Mouse (Mus musculus) midbrain, embryonic 10.5 days (tissue): ENCODE measurements at regions not wholly inside any gene's neighbourhood (a gene's known extent, or its start where the extent isn't known, plus 50 kb on each side); places are given as distances from the start of the nearest gene placed in this dataset.

ENCODE experiments used
- DNase-seq: peaks from one replicate; pipeline ENCODE4 v3.0.0-alpha.2; 2017; ENCODE audit warnings: low spot score
- H3K27ac ChIP-seq: fragments of 300-500 bp; sonication (generic); replicated peaks from 2 replicates; pipeline ENCODE4 v1.5.1; 2016; ENCODE audit warnings: mild to moderate bottlenecking
- H3K27me3 ChIP-seq: fragments of 300-500 bp; sonication (generic); 2 replicates; pipeline ENCODE4 v1.6.1; 2016; ENCODE audit warnings: low read depth, mild to moderate bottlenecking; ENCODE audit not compliant: poor library complexity, severe bottlenecking
- H3K36me3 ChIP-seq: fragments of 300-500 bp; sonication (generic); 2 replicates; pipeline ENCODE4 v1.6.1; 2016; ENCODE audit warnings: mild to moderate bottlenecking, moderate library complexity
- H3K4me1 ChIP-seq: fragments of 300-500 bp; sonication (generic); 2 replicates; pipeline ENCODE4 v1.6.1; 2016
- H3K4me3 ChIP-seq: fragments of 300-500 bp; sonication (generic); 2 replicates; pipeline ENCODE4 v1.5.1; 2016; ENCODE audit warnings: mild to moderate bottlenecking, moderate library complexity
- H3K9me3 ChIP-seq: fragments of 300-500 bp; sonication (generic); replicated peaks from 2 replicates; pipeline ENCODE4 v1.6.1; 2016; ENCODE audit warnings: mild to moderate bottlenecking
- WGBS: fragments of 180-500 bp; shearing (Covaris S2); methylation state at CpG from one replicate; pipeline ENCODE4 v1.1.7; 2016; 5-methylcytosine and 5-hydroxymethylcytosine counted together

DNA sequence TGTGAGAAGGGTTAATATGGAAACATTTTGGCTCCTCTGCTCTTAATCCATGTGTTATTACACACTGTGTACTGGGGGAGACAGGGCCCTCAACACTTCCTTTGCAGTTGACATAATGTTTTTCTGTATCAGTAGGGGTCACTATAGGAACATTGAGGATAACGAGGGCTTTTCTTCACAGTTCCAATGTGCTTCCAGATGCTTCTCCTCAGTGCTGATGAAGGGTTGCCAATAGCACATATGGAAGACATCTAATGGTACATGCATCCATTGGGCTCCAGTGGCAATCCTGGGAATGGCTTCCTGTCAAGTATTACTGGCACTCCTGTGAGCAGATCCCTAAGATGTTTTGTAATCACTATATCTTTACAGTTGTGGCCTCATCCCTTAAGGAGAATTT lies 62.1 kb downstream of the Naa11 start:
- Histone ChIP-seq H3K4me1 (no peaks in the 10 kb centered on the region), H3K27ac (no peak overlapping the region), H3K9me3 (no peaks in the 10 kb centered on the region), H3K36me3 (no peaks in the 10 kb centered on the region), H3K4me3 (no peak overlapping the region), H3K27me3 (no peaks in the 10 kb centered on the region)
- 81% methylated on average over 1 of the region's 1 CpGs for WGBS
- no peak for DNase-seq

DNA sequence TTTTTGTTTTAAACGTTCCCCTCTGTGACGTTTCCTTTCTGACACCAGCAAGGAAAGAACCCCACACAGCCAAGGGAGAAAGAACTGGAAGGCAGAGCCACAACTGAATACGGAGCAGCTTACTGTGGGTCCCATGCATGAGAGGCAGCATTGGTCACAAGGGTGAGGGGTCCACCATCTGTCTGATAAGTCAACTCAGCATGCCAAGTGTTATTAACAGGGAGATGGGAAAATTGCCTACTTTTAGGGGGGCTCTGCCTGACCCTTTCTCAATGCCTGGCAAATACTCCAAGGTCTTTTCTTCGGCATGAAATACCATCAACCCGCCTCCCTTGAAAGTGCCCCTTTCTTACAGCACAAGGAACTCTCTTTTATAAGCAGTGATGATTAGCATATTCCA lies 66.3 kb downstream of the Naa11 start:
- Histone ChIP-seq H3K4me3 (no peak overlapping the region), H3K27me3 (no peaks in the 10 kb centered on the region), H3K36me3 (no peaks in the 10 kb centered on the region), H3K4me1 (0 out of 2 replicates have a peak, but pooled peaks cover 2% of the 10 kb centered on the region), H3K27ac (no peak overlapping the region), H3K9me3 (no peaks in the 10 kb centered on the region)
- 91% methylated on average over 5 of the region's 5 CpGs for WGBS
- DNase-seq = no peak

DNA sequence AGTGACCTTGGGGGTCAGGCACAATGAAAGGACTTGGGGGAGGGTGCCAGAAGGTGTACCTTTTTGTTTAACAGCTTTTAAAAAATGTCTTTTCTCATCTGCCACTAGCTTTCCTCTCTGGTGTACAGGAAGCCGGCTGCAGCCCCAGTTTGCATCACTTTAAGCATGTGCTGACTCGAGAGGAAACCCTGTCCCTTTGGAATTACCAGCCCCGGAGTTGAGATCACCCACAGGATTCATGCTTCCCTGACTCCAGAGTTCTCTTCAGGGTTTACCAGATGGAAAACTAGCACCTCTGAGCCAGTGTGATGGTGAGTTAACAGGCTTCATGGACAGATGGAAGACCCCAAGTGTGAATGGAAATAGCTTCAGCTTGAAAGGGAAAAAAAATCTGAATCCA lies 68.3 kb downstream of the Naa11 start:
- no peak overlapping the region for H3K27ac ChIP-seq
- WGBS = 71% methylated on average over 3 of the region's 3 CpGs
- no peaks in the 10 kb centered on the region for H3K27me3 ChIP-seq
- no peaks in the 10 kb centered on the region for H3K36me3 ChIP-seq
- no peak for DNase-seq
- no peaks in the 10 kb centered on the region for H3K9me3 ChIP-seq
- 0 out of 2 replicates have a peak, but pooled peaks cover 2% of the 10 kb centered on the region for H3K4me1 ChIP-seq
- no peak overlapping the region for H3K4me3 ChIP-seq

DNA sequence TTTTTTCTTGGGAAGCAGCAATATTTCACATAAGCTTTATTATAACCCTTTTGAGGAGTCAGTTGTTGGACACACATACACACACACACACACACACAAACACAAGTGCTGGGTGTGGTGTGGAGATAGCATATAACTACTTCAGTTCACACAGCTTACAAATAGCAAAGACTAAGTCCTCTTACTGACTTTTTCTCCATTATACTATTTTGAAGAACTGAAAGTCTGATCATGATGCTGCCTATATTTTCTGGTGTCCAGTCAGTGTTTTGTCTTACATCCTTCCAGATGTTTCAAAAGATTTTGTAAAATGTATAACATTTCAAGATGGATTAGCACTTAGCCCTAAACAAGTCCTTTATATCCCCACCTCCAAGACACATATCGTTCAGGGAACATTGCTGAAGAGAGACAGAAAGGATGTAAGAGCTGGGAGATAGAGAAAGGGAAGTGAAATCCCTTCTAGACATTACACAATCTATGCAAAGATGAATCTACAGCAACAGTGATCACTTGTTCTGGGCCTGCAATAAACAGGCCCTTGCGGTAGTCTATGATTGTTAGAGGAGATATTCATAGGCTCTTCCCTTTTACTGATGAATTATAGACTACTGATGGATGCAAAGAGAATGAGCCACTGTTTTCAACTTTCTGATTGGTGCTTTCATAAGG lies 72.2 kb downstream of the Naa11 start:
- Histone ChIP-seq H3K4me3 (no peak overlapping the region), H3K27ac (no peak overlapping the region), H3K9me3 (no peaks in the 10 kb centered on the region), H3K36me3 (no peaks in the 10 kb centered on the region), H3K4me1 (0 out of 2 replicates have a peak, but pooled peaks cover 2% of the 10 kb centered on the region), H3K27me3 (no peaks in the 10 kb centered on the region)
- WGBS = 87% methylated on average over 2 of the region's 2 CpGs
- no peak for DNase-seq

DNA sequence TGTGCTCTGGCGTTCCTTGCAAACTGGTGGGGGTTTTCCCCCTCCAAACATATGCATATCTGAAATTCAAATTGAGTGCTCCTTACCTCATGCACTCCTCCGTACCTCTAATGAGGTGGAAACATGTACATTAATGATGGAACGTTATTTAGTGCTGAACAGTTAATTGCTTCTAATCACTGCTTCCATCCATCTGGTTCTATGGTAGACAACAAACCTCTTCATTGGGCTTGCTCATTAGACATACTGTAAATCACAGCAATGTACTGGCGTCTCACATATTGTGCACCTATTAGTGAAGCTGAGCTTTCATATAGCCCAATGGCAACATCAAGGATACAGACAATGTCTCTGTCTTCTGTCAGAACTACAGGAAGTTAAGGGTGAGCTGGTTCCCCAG lies 85.3 kb downstream of the Naa11 start:
- WGBS = 94% methylated on average over 4 of the region's 4 CpGs
- no peaks in the 10 kb centered on the region for H3K4me1 ChIP-seq

DNA sequence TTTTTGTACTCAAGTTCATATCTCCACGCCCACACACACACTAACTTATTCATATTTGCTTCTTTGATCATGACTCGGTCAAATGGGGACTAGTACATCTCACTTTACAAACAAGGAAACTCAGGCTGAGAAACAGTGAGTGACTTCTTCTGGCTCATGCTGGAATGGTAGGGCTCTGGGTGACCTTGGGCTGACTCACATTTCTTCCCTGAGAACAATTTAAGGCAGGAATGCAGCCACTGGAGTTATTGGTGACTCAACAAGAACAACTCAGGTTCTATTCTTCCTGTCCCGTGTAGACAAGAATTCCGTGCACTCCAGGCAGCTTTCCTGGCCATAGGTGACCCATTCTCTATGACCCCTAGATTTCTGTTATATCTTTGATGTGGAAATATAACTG lies 87.3 kb downstream of the Naa11 start:
- Histone ChIP-seq H3K4me1 (peaks cover 10% of the 10 kb centered on the region), H3K27me3 (no peaks in the 10 kb centered on the region), H3K36me3 (no peaks in the 10 kb centered on the region), H3K27ac (no peak overlapping the region), H3K4me3 (no peak overlapping the region), H3K9me3 (no peaks in the 10 kb centered on the region)
- WGBS = 90% methylated on average over 4 of the region's 4 CpGs
- no peak for DNase-seq

More for the DNA sequence above, 85.3 kb downstream of the Naa11 start:
- Histone ChIP-seq H3K9me3 (no peaks in the 10 kb centered on the region), H3K27me3 (no peaks in the 10 kb centered on the region), H3K36me3 (no peaks in the 10 kb centered on the region), H3K27ac (no peak overlapping the region), H3K4me3 (no peak overlapping the region)
- no peak for DNase-seq

DNA sequence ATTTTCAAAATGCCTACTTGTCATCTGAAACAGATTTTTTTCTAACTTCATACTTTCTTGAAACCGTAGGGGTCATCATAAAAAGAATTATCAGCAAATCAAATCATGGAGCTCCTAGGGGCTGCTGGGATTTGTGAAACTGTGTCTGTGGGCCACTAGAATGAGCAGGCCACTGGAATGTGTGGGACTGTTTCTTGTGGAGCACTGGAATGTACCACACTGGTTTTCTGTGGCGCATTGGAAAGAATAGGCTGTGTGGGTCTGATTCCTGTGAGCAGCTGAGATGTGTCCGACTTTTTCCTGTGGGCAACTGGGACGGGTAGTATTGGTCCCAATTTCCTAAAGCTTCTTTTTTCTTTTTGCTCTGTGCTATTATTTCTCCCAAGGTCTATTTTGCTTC lies 90.6 kb downstream of the Naa11 start:
- Histone ChIP-seq H3K4me1 (peaks cover 17% of the 10 kb centered on the region), H3K9me3 (no peaks in the 10 kb centered on the region), H3K36me3 (no peaks in the 10 kb centered on the region), H3K4me3 (no peak overlapping the region), H3K27me3 (no peaks in the 10 kb centered on the region), H3K27ac (no peak overlapping the region)
- WGBS = 89% methylated on average over 4 of the region's 4 CpGs
- no peak for DNase-seq

DNA sequence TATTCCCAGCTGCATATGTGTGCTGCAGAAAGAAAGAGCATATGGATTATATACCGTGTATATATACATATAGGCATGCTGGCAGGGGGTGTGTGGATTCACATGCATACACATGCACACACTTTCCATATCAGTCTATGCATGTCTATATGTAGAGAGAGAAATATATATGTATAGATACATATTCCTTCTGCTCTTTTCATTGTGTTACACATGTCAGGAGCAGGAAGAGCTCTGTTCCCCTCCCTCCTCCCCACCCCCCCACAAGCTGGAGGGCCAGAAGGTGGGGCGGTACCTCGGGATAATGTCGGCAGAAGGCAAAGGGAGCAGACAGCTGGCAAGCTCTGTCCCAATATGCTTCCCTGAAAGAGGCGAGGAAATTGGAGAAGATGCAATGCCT lies 91.3 kb downstream of the Naa11 start:
- Histone ChIP-seq H3K36me3 (no peaks in the 10 kb centered on the region), H3K4me3 (no peak overlapping the region), H3K4me1 (peaks cover 17% of the 10 kb centered on the region), H3K27me3 (no peaks in the 10 kb centered on the region), H3K9me3 (no peaks in the 10 kb centered on the region), H3K27ac (no peak overlapping the region)
- WGBS = 76% methylated on average over 5 of the region's 5 CpGs
- no peak for DNase-seq

DNA sequence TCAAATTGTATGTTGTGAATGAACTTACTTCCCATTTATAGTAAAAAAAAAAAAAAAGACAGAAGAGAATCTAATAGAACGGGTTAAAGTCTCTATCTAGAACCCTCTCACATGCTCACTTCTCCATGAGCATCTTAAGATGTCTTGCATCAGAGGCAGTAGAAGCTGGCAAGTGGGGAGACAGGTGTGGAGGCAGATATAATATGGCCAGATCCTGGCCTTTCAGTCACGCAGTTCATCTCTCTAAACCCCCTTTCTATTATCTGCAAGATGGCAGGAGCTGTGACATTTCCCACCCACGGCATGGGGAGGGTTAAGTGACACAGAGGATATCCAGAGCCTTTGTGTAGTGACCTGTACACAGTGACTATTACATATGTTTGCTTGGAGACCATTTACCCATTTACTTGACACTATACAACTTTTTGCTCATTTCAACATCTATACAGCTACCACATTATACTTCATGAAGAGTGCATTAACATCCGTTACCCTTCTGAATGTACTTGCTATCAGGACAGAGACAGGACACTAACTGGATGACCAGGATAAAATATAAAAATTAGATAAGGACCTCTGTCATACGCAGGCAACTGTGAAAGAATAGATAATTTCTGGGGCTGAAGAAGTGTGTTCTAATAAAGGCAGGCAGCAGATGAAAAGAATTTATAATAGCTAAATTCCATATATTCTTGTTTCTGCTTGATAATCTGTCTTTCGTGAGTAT lies 91.9 kb downstream of the Naa11 start:
- DNase-seq = no peak
- H3K9me3 ChIP-seq = no peaks in the 10 kb centered on the region
- no peaks in the 10 kb centered on the region for H3K27me3 ChIP-seq
- no peak overlapping the region for H3K27ac ChIP-seq
- no peaks in the 10 kb centered on the region for H3K36me3 ChIP-seq
- H3K4me3 ChIP-seq = no peak overlapping the region
- peaks cover 21% of the 10 kb centered on the region for H3K4me1 ChIP-seq
- WGBS = 80% methylated on average over 6 of the region's 6 CpGs

DNA sequence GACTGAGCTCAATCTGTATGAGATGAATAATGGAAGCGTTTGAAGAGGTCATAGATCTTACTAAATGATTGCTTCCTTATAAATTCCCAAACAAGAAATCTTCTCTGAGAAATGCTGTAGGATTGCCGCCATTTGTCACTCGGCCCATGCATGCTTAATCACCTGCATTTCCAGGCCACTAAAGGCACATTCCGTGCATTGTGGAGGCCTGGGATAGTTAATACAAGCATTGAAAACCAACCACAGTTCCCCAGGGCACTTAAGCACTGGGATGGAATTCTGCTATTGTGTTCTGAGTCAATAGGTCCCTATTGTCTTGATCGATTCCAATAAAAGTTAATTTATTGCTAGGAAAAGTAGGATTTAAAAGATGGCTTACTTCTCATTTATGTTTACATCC lies 92.5 kb downstream of the Naa11 start:
- H3K36me3 ChIP-seq = no peaks in the 10 kb centered on the region
- H3K9me3 ChIP-seq = no peaks in the 10 kb centered on the region
- DNase-seq = no peak
- H3K27ac ChIP-seq = no peak overlapping the region
- peaks cover 21% of the 10 kb centered on the region for H3K4me1 ChIP-seq
- whole genome bisulfite sequencing = 35% methylated on average over 5 of the region's 5 CpGs
- H3K27me3 ChIP-seq = no peaks in the 10 kb centered on the region
- H3K4me3 ChIP-seq = no peak overlapping the region

DNA sequence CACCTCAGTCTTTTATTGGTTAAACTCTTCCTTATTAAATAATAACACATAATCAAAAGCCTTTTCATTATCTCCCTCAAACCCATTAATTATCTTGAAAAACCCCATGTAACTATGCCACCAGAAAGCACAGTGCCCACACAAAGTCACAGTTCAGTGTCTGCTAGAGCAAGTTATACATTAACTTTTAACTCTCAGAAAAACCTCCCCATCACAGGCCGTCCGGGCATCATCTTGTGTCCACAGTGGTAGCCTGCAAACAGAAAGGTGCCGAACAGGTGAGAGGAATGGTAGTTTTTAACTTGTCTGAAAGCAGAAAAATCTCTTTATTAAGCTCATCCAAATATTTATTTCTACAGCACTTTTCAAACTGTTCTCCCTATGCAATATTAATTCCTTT lies 96.0 kb downstream of the Naa11 start:
- H3K4me1 ChIP-seq = peaks cover 21% of the 10 kb centered on the region
- WGBS = 96% methylated on average over 3 of the region's 3 CpGs
- DNase-seq = no peak
- H3K4me3 ChIP-seq = no peak overlapping the region
- H3K27ac ChIP-seq = no peak overlapping the region
- no peaks in the 10 kb centered on the region; the same call in 1 of the 2 replicates for H3K27me3 ChIP-seq
- no peaks in the 10 kb centered on the region for H3K36me3 ChIP-seq
- H3K9me3 ChIP-seq = no peaks in the 10 kb centered on the region

DNA sequence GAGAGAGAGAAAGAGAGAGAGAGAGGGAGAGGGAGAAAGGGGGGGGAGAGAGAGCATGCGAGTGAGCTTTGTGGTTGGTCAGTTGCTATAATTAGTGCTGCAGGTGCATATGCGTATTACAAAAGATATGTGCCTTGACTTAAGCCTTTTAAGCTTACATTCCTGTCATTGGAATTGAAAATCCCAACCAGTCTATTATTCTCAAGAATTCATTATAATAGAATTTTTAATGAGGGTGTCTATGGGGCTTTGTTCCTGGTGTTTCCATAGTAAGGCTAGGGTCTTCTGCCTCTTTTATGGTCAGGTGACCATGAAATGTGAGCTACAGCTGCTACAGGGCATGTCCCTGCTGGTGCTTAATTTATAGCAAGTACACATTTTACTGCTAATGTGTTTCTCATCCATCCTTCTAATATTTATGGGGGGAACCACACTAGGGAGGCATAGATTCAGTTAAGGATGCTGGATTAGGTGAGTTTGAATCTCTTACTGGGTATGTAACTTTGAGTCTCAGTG lies 102.0 kb downstream of the Naa11 start:
- Histone ChIP-seq H3K9me3 (no peaks in the 10 kb centered on the region), H3K4me1 (peaks cover 12% of the 10 kb centered on the region), H3K36me3 (no peaks in the 10 kb centered on the region), H3K4me3 (no peak overlapping the region), H3K27ac (no peak overlapping the region), H3K27me3 (no peaks in the 10 kb centered on the region; the same call in 1 of the 2 replicates)
- 45% methylated on average over 2 of the region's 2 CpGs for WGBS
- no peak for DNase-seq
